8 mouse cellular contexts compared by ENCODE assay signal in the genomic region with DNA sequence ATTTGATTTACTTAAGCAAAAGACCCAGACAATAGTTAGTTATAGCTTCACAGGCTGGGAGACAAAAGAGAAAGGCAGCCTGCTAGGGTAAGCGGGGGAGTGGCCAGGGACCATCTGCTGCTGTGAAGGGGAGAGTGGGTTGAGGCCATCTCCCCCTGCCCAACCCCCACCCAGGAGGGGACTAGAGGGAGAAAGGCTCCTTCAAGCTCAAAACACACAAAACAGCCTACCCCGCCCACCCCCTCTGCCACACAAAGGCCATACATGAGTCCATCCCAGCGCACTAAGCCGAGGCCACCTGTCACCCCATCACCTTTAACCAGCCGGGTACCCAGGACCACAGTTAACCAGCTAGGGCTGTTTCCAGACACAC. TPM values are rescaled to one million over a fixed set of nuclear protein-coding genes. Genes with fewer than 3 reads are reported as not detected.
DNase-seq lines count a peak whose midpoint lies in the region; ATAC-seq and TF ChIP-seq lines count a peak whose summit lies in the region.

No protein-coding gene starts in this region.

- no peak for ATAC-seq in cerebellum, adult (ENCODE audit: insufficient number of reproducible peaks, low FRiP score, low TSS enrichment)
- ATAC-seq in liver, embryonic 15.5 days (ENCODE audit: insufficient read depth): no peak
- ATAC-seq in megakaryocyte progenitor cell, adult 5-6 weeks (replicated peaks; ENCODE audit: poor library complexity): no peak

- H3K27me3 ChIP-seq in spleen, adult 2 months (ENCODE audit: control insufficient read depth, insufficient read depth, low read length): no peaks in the 10 kb centered on the region
- no peaks in the 10 kb centered on the region for H3K27me3 ChIP-seq in liver, embryonic 15.5 days

- peaks cover 10% of the 10 kb centered on the region for H3K36me3 ChIP-seq in spleen, adult 2 months (ENCODE audit: control insufficient read depth, insufficient read depth, low read length)
- peaks cover 15% of the 10 kb centered on the region for H3K36me3 ChIP-seq in liver, embryonic 15.5 days (replicated peaks)

- peak overlapping the region; percentile 71 for H3K4me2 ChIP-seq in liver, embryonic 15.5 days

- peaks cover 6% of the 10 kb centered on the region; the same call in 1 of the 2 replicates for H3K4me1 ChIP-seq in spleen, adult 2 months (ENCODE audit: control insufficient read depth, insufficient read depth, insufficient read length)
- peaks cover 22% of the 10 kb centered on the region for H3K4me1 ChIP-seq in liver, embryonic 15.5 days (replicated peaks)

- peak overlapping the region; percentile 90 for H3K27ac ChIP-seq in spleen, adult 2 months (ENCODE audit: insufficient read depth, low read length)
- H3K27ac ChIP-seq in liver, embryonic 15.5 days (replicated peaks): no peak overlapping the region

- peak overlapping the region; percentile 65 for H3K4me3 ChIP-seq in spleen, adult 2 months (ENCODE audit: extremely low read depth, insufficient read depth, insufficient read length)
- peak overlapping the region; percentile 48; the same call in 1 of the 2 replicates for H3K4me3 ChIP-seq in liver, embryonic 15.5 days (replicated peaks)

- 17% methylated on average over 5 of the region's 5 CpGs for WGBS in spleen, adult 2 months
- WGBS in liver, embryonic 15.5 days (ENCODE audit: insufficient replicate concordance): 47% methylated on average over 5 of the region's 5 CpGs

- no peaks in the 10 kb centered on the region for H3K9me3 ChIP-seq in liver, embryonic 15.5 days (replicated peaks)

- TF ChIP-seq CTCF in spleen, adult 2 months (IDR thresholded peaks at IDR 0.05; ENCODE audit: extremely low read depth, insufficient read depth, insufficient read length, insufficient replicate concordance): no peak

- peak; percentile 76 to 87 for DNase-seq in cerebellum, postnatal 10 days
- no peak for DNase-seq in spleen, adult 2 months (ENCODE audit: low read depth in 1 of 2, low spot score in 2 of 2)
- DNase-seq in spleen, postnatal 4 days (ENCODE audit: low spot score in 2 of 2): no peak
- DNase-seq in thymus, postnatal 4 days: peak; percentile 68
- DNase-seq in adrenal gland, adult 8-10 months: no peak

- no peak for TF ChIP-seq POLR2A in spleen, adult 2 months (IDR thresholded peaks at IDR 0.05; ENCODE audit: low read depth, low read length)

- no peak overlapping the region for H3K9ac ChIP-seq in liver, embryonic 15.5 days

RNA-seq across cellular contexts. Expression of gene Mfng, which starts 2.3 kb away (rescaled TPM):
- 66.0 and 78.6 TPM in 2 replicates for polyA plus RNA-seq in spleen, adult 2 months (2012; rRNA removed)
- 4.6 and 5.2 TPM in 2 replicates for polyA plus RNA-seq in liver, embryonic 15.5 days (2015; fragmentation: Nextera tagmentation; extraction: Ambion mirVana)
- 13.3 and 13.6 TPM in 2 replicates for total RNA-seq in megakaryocyte progenitor cell, adult 5-6 weeks (2015)
- total RNA-seq in megakaryocyte progenitor cell, adult 5-6 weeks (2017): 10.0 and 10.5 TPM in 2 replicates
- 10 to 100 TPM; 12.3 to 25.8 (median 20.7) TPM for total RNA-seq in adrenal gland, adult 8-10 months (2022)

RNA-seq across cellular contexts. Expression of gene Card10, which starts 31.9 kb away (rescaled TPM):
- 6.4 and 7.4 TPM in 2 replicates for polyA plus RNA-seq in spleen, adult 2 months (2012; rRNA removed)
- polyA plus RNA-seq in liver, embryonic 15.5 days (2015; fragmentation: Nextera tagmentation; extraction: Ambion mirVana): 1.8 and 2.5 TPM in 2 replicates
- total RNA-seq in megakaryocyte progenitor cell, adult 5-6 weeks (2015): 0.20 and 0.78 TPM in 2 replicates
- 0.12 and 0.14 TPM in 2 replicates for total RNA-seq in megakaryocyte progenitor cell, adult 5-6 weeks (2017)
- total RNA-seq in adrenal gland, adult 8-10 months (2022): 10 to 100 TPM in 1 of 4 experiments, 1 to 10 TPM in 3; 6.6 to 10.0 (median 8.1) TPM

RNA-seq across cellular contexts. Expression of gene Elfn2, which starts 52.4 kb away (rescaled TPM):
- polyA plus RNA-seq in spleen, adult 2 months (2012; rRNA removed): 0.20 and 0.29 TPM in 2 replicates
- not detected in 2 replicates for polyA plus RNA-seq in liver, embryonic 15.5 days (2015; fragmentation: Nextera tagmentation; extraction: Ambion mirVana)
- total RNA-seq in megakaryocyte progenitor cell, adult 5-6 weeks (2015): not detected in 2 replicates
- 0.04 TPM in 1 of 2 replicates, not detected in the other for total RNA-seq in megakaryocyte progenitor cell, adult 5-6 weeks (2017)
- total RNA-seq in adrenal gland, adult 8-10 months (2022): 1 to 10 TPM; 4.1 to 7.4 (median 5.5) TPM

Comparison
In these comparisons a context has a peak if more than half of its experiments do, and no peak if none do; other contexts are left out.
1. DNase-seq: peak in cerebellum, postnatal 10 days (2 of 2) and thymus, postnatal 4 days (single experiment); none in spleen, adult 2 months (0 of 2), spleen, postnatal 4 days (0 of 2) and adrenal gland, adult 8-10 months (single experiment).
2. RNA of gene Card10, which starts 31.9 kb away (total RNA-seq): 6.6 to 10.0 TPM in adrenal gland, adult 8-10 months; 0.12 to 0.78 TPM in megakaryocyte progenitor cell, adult 5-6 weeks; every median in the first group is over 4 times any median in the second.
3. RNA of gene Elfn2, which starts 52.4 kb away (total RNA-seq): 4.1 to 7.4 TPM in adrenal gland, adult 8-10 months; 0.04 TPM in megakaryocyte progenitor cell, adult 5-6 weeks; every median in the first group is over 4 times any median in the second.